Mouse (Mus musculus) kidney, adult 10 weeks (tissue): ENCODE data around the gene Orc6. TPM values are rescaled to one million over a fixed set of nuclear protein-coding genes. Genes with fewer than 3 reads are reported as not detected.

ENCODE experiments used
- polyA plus RNA-seq: library from polyadenylated mRNA; stranded (reverse); fragments of 350-450 nt; fragmentation: Illumina TruSeq; extraction: RNeasy Lipid Tissue Mini Kit (QIAGEN cat#74804); gene quantifications from one replicate; pipeline ENCODE4 v1.2.3, GENCODE M21; 2014; ENCODE audit warnings: low read depth, low replicate concordance

The Orc6 gene
- polyA plus RNA-seq = 24.8 TPM

DNA sequence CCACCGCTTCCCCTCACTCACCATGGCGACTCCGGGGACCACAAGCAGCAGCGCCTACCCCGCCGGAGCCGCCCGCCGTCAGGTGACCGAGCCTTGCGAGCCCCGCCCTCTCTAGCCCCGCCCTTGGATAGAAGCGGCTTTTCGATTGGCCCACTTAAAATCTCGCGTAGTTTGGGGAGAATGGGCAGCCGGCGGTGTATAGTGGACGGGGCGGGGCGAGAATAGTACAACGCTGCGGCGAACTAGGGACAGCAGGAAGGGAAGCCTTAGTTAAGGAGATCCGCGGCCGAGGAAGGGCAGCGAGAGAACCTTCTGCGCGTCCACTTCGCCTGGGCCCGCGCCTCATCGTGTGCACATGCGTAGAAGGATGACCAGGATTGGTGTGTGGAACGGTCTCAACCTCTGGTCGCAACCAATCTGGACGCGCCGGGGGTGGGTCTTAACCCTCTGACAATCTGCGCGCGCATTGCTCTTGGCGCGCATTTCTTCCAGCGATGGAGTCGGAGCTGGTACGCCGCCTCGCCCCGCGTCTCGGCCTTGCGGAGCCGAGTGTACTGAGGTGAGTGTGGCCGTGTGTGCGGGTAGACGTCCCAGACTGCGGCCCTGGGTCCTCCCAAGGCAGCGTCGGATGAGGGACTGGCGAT is at the start of gene Orc6, which contains the start of gene Vps35:
Gene Orc6, plus strand, starts transcription at position 199 of the 644 bp plus-strand sequence.
Gene Vps35, minus strand, starts transcription at position 369 of the 644 bp plus-strand sequence.

Other genes starting within 250 kb of the Orc6 start
- 0.89 TPM for gene Fbxw9, start 239.6 kb upstream of the Orc6 start, polyA plus RNA-seq
- gene Gm5741, start 231.7 kb upstream of the Orc6 start, polyA plus RNA-seq = not detected
- 9.5 TPM for gene Dhps, start 227.9 kb upstream of the Orc6 start, polyA plus RNA-seq
- 6.1 TPM for gene Wdr83os, start 218.9 kb upstream of the Orc6 start, polyA plus RNA-seq
- gene Wdr83, start 218.3 kb upstream of the Orc6 start, polyA plus RNA-seq = 2.3 TPM
- 7.5 TPM for gene Man2b1, start 216.4 kb upstream of the Orc6 start, polyA plus RNA-seq
- 5.5 TPM for gene Zfp791, start 176.5 kb upstream of the Orc6 start, polyA plus RNA-seq
- gene Cks1brt, start 147.7 kb upstream of the Orc6 start, polyA plus RNA-seq = not detected
- not detected for gene Olfr371, start 73.6 kb upstream of the Orc6 start, polyA plus RNA-seq
- gene Vps35, start 170 bp downstream of the Orc6 start, polyA plus RNA-seq = 485 TPM
- gene Mylk3, start 86.7 kb downstream of the Orc6 start, polyA plus RNA-seq = 0.93 TPM
- gene 4921524J17Rik, start 133.2 kb downstream of the Orc6 start, polyA plus RNA-seq = 35.7 TPM
- gene Gpt2, start 192.9 kb downstream of the Orc6 start, polyA plus RNA-seq = 39.7 TPM